ENCODE assay signal across 9 mouse cellular contexts in the genomic region with DNA sequence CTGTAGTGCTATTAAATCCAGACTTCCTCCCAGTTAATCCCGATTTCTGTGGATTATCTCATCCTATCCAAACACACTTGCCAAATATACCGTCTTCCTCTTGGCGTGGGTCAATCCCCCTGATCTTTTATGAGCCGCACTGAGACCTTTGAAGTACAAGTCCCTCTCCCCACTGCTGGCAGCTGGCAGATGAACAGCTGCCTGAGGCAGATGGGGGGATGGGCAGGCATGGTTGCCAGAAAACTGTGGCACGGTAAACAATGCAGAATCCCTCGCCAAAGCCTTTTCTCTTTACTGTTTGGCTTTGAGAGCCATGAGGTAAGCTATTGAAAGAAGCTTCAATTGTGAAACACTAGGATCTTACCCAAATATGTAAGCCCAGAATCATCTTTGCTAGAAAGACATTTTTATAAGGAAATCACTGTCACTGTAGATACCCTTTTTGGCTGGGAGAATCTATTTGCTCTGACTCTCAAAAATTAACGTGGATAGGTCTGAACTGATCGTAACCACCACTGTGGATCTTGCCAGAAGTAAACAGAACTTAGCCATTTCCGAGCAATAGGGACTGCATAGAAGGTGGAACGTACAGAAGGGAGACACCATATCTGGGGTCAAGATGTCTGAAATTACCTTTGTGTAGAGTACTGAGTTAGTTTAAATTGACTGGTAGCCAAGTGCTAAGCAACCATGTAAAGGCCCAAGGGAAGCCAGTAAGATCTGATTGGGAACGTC.
DNase-seq lines count a peak whose midpoint lies in the region; ATAC-seq and TF ChIP-seq lines count a peak whose summit lies in the region.
"Had no signal": no experiment of that assay in that cellular context is flagged by ENCODE, and none has a peak within 500 bp of the region (broad histone marks: within the 10 kb centered on the region; RNA-seq: fewer than 3 reads in every experiment).

No protein-coding gene starts in this region.

- no peaks in the 10 kb centered on the region for H3K27me3 ChIP-seq in heart, adult 2 months (ENCODE audit: control insufficient read depth, insufficient read depth, low read length)
- H3K27me3 ChIP-seq in heart, embryonic 11.5 days (ENCODE audit: control insufficient read depth, insufficient read depth, low read length): no peaks in the 10 kb centered on the region
- H3K27me3 ChIP-seq in embryonic facial prominence, embryonic 15.5 days: no peaks in the 10 kb centered on the region
- H3K27me3 ChIP-seq in hindbrain, embryonic 12.5 days: no peaks in the 10 kb centered on the region

- H3K36me3 ChIP-seq in heart, adult 2 months (ENCODE audit: control insufficient read depth, insufficient read depth, low read length): no peaks in the 10 kb centered on the region
- no peaks in the 10 kb centered on the region for H3K36me3 ChIP-seq in heart, embryonic 11.5 days (ENCODE audit: control insufficient read depth, insufficient read depth, low read length)
- no peaks in the 10 kb centered on the region for H3K36me3 ChIP-seq in embryonic facial prominence, embryonic 15.5 days
- H3K36me3 ChIP-seq in hindbrain, embryonic 12.5 days: no peaks in the 10 kb centered on the region
- H3K36me3 ChIP-seq: G1E had no signal

- no peak overlapping the region for H3K9ac ChIP-seq in heart, adult 2 months (ENCODE audit: low read depth, low read length)
- no peak overlapping the region for H3K9ac ChIP-seq in heart, embryonic 11.5 days (ENCODE audit: low read depth, low read length)
- no peak overlapping the region for H3K9ac ChIP-seq in embryonic facial prominence, embryonic 15.5 days
- H3K9ac ChIP-seq in hindbrain, embryonic 12.5 days: no peak overlapping the region

- TF ChIP-seq POLR2A in heart, adult 2 months (IDR thresholded peaks at IDR 0.05; ENCODE audit: insufficient read depth, low read depth, low read length): no peak

- peak overlapping the region; percentile 50 for H3K27ac ChIP-seq in heart, adult 2 months
- no peak overlapping the region for H3K27ac ChIP-seq in heart, embryonic 11.5 days (ENCODE audit: low read depth, low read length)
- H3K27ac ChIP-seq in embryonic facial prominence, embryonic 15.5 days (replicated peaks): no peak overlapping the region
- H3K27ac ChIP-seq in hindbrain, embryonic 12.5 days: no peak overlapping the region

- H3K79me2 ChIP-seq in heart, adult 2 months (replicated peaks; ENCODE audit: control insufficient read depth, insufficient read depth, low read length): no peaks in the 10 kb centered on the region

- TF ChIP-seq EP300 in heart, adult 2 months (IDR thresholded peaks at IDR 0.05; ENCODE audit: insufficient read depth, low read depth, low read length): no peak

- intact Hi-C loops in heart, adult 2 months (cut with DNase I): loop anchor here (5.0 kb wide), 2 partner anchors 149 to 219 kb away; no protein-coding TSS in a partner anchor
- intact Hi-C loops in left cerebral cortex, postnatal 36 days (cut with DNase I): loop anchor here (5.0 kb wide), 1 partner anchor 219 kb away; no protein-coding TSS in a partner anchor

- H3K9me3 ChIP-seq in heart, embryonic 11.5 days (replicated peaks; ENCODE audit: control insufficient read depth, low read length): no peaks in the 10 kb centered on the region
- H3K9me3 ChIP-seq in embryonic facial prominence, embryonic 15.5 days (replicated peaks): no peaks in the 10 kb centered on the region
- no peaks in the 10 kb centered on the region for H3K9me3 ChIP-seq in hindbrain, embryonic 12.5 days (replicated peaks)

- H3K4me1 ChIP-seq in heart, adult 2 months (ENCODE audit: control insufficient read depth, insufficient read depth, low read length): peaks cover 2% of the 10 kb centered on the region
- no peaks in the 10 kb centered on the region for H3K4me1 ChIP-seq in heart, embryonic 11.5 days (ENCODE audit: control insufficient read depth, insufficient read depth, low read length)
- H3K4me1 ChIP-seq in embryonic facial prominence, embryonic 15.5 days: peaks cover 10% of the 10 kb centered on the region; the same call in 1 of the 2 replicates
- 0 out of 2 replicates have a peak, but pooled peaks cover 2% of the 10 kb centered on the region for H3K4me1 ChIP-seq in hindbrain, embryonic 12.5 days

- TF ChIP-seq CTCF in heart, adult 2 months (IDR thresholded peaks at IDR 0.05): no peak

- ATAC-seq in heart, embryonic 11.5 days (replicated peaks; ENCODE audit: insufficient number of reproducible peaks, low FRiP score, low TSS enrichment): no peak
- ATAC-seq in embryonic facial prominence, embryonic 15.5 days (ENCODE audit: insufficient number of reproducible peaks, low FRiP score, low TSS enrichment, low read depth): peak; percentile 34; the same call in 1 of the 2 replicates
- ATAC-seq in hindbrain, embryonic 12.5 days (ENCODE audit: low FRiP score): peak; percentile 61; the same call in 1 of the 2 replicates

- no peak overlapping the region for H3K4me2 ChIP-seq in heart, embryonic 11.5 days
- H3K4me2 ChIP-seq in embryonic facial prominence, embryonic 15.5 days (replicated peaks): no peak overlapping the region
- no peak overlapping the region; the same call in 1 of the 2 replicates for H3K4me2 ChIP-seq in hindbrain, embryonic 12.5 days (replicated peaks)

- WGBS in heart, adult 2 months: 40% methylated on average over 11 of the region's 11 CpGs
- whole genome bisulfite sequencing in heart, embryonic 11.5 days (ENCODE audit: insufficient replicate concordance): 52% methylated on average over 11 of the region's 11 CpGs
- WGBS in embryonic facial prominence, embryonic 15.5 days: 34% methylated on average over 11 of the region's 11 CpGs
- 58% methylated on average over 11 of the region's 11 CpGs for WGBS in hindbrain, embryonic 12.5 days

- H3K4me3 ChIP-seq in heart, adult 2 months: 0 out of 2 replicates have a peak overlapping the region, but pooled peaks have one; percentile 6
- no peak overlapping the region for H3K4me3 ChIP-seq in heart, embryonic 11.5 days (ENCODE audit: low read depth, low read length)
- no peak overlapping the region for H3K4me3 ChIP-seq in embryonic facial prominence, embryonic 15.5 days (replicated peaks)
- H3K4me3 ChIP-seq in hindbrain, embryonic 12.5 days: no peak overlapping the region

- DNase-seq in heart, adult 2 months: peak; percentile 49
- peak; percentile 29 for DNase-seq in Muller cell, postnatal 12 days (ENCODE audit: inconsistent ontology term)
- peak; percentile 23 for DNase-seq in neural tube, embryonic 10.5 days (ENCODE audit: extremely low spot score, low spot score)
- DNase-seq in left cerebral cortex, postnatal 36 days (ENCODE audit: low spot score in 2 of 2): no peak
- DNase-seq in kidney, adult 11 months: no peak

Comparison
In these comparisons a context has a peak if more than half of its experiments do, and no peak if none do; other contexts are left out.
1. DNase-seq: peak in heart, adult 2 months (2 of 2), Muller cell, postnatal 12 days (single experiment) and neural tube, embryonic 10.5 days (single experiment); none in left cerebral cortex, postnatal 36 days (0 of 2) and kidney, adult 11 months (single experiment).